In the genomic region with DNA sequence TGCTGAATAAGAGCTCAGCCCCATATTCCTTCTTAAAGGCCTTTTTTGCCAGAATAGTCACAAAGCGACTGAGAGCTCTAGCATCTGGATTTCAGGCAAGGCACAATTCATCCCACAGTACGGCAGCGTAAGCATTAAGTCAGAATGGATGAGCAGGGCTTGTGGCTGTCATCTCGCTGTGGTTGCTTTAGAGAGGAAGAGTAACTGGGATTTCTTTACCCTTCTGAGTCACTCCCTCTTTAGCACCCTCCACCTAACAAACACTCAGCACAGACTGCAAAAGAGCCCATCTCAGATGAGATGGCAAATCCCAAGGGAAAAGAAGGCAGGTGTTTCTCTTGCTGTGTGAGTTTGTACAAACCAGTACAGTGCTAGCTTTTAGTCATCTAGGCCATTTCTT, we compare ENCODE assay signal across 17 mouse cellular contexts.
"Had no signal": no experiment of that assay in that cellular context is flagged by ENCODE, and none has a peak within 500 bp of the region (broad histone marks: within the 10 kb centered on the region; RNA-seq: fewer than 3 reads in every experiment).

No protein-coding gene starts in this region.

- ATAC-seq: liver, embryonic 12.5 days had no signal

- H3K27ac ChIP-seq: kidney, postnatal 0 days; limb, embryonic 15.5 days; liver, embryonic 12.5 days; midbrain, embryonic 10.5 days; neural tube, embryonic 15.5 days; stomach, postnatal 0 days had no signal

- DNase-seq: kidney, adult 11 months; kidney, adult 9 months; kidney, postnatal 36 days; lung, embryonic 14.5 days; lung, postnatal 10 days; lung, postnatal 4 days; midbrain, embryonic 14.5 days; retina, postnatal 1 day; thymus, adult 18-20 months; thymus, postnatal 14 days had no signal

- H3K4me3 ChIP-seq: limb, embryonic 15.5 days; liver, embryonic 12.5 days; midbrain, embryonic 10.5 days; myocyte; neural tube, embryonic 15.5 days had no signal
